Mouse (Mus musculus) liver, postnatal 0 days (tissue): ENCODE results near the gene Resf1.

ENCODE experiments used
- CTCF ChIP-seq: sonication (generic); IDR thresholded peaks from 2 replicates; pipeline ENCODE4 v1.5.1; 2016; ENCODE audit warnings: antibody characterized with exemption, low read depth
- EP300 ChIP-seq: IDR thresholded peaks from 2 replicates; pipeline ENCODE4 v1.6.1; 2016; ENCODE audit warnings: antibody characterized with exemption, low read depth, mild to moderate bottlenecking

GRCm38 (mm10) chr6:149333036-149333435 is 23.8 kb downstream of the Resf1 start:
- no peak for TF ChIP-seq CTCF
- TF ChIP-seq EP300 = no peak
